Mouse (Mus musculus): ENCODE measurements around the gene Prkcd. TPM values are rescaled to one million over a fixed set of nuclear protein-coding genes. Genes with fewer than 3 reads are reported as not detected.

Gene Prkcd
- polyA plus RNA-seq, 1 experiment from 2014 or later: 35.2 TPM

- 83% methylated on average over 2 of the region's 2 CpGs for WGBS
- Histone ChIP-seq H3K36me3 (no peaks in the 10 kb centered on the region), H3K27me3 (replicated peaks) (no peaks in the 10 kb centered on the region), H3K9me3 (replicated peaks) (no peaks in the 10 kb centered on the region), H3K4me1 (no peaks in the 10 kb centered on the region), H3K9ac (replicated peaks) (no peak overlapping the region), H3K4me2 (no peak overlapping the region), H3K27ac (replicated peaks) (no peak overlapping the region), H3K4me3 (replicated peaks) (no peak overlapping the region)
- no peak for ATAC-seq (ENCODE audit: low FRiP score)
Measured at GRCm38 (mm10) chr14:30618746-30619275, 7.2 kb downstream of the Prkcd start.

DNA sequence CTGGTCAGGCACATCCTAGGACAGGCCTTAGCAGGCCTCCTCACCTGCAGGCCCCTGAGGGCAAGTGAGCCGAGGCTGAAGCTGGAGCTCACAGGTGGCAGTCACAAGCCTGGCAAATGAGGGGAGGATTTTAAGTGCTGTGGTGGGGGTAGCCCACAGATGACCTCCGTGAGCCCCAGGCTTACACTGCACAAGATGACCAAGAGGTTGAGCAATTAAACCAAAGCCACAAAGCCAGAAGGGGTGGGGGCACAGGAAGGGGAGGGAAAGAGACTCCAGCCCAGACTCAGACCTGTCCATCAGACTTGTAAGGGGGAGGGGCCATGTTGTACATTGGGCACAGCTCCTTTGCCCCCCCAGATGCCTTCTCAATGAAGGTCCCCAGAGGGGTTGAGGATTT is 9.3 kb downstream of the Prkcd start:
- 71% methylated on average over 2 of the region's 2 CpGs for WGBS
- H3K4me3 ChIP-seq (replicated peaks): no peak overlapping the region
- no peak for ATAC-seq (ENCODE audit: low FRiP score)
- H3K36me3 ChIP-seq: no peaks in the 10 kb centered on the region
- no peak overlapping the region for H3K9ac ChIP-seq (replicated peaks)
- no peak overlapping the region for H3K4me2 ChIP-seq
- no peaks in the 10 kb centered on the region for H3K27me3 ChIP-seq (replicated peaks)
- H3K9me3 ChIP-seq (replicated peaks): no peaks in the 10 kb centered on the region
- no peaks in the 10 kb centered on the region for H3K4me1 ChIP-seq
- no peak overlapping the region for H3K27ac ChIP-seq (replicated peaks)

DNA sequence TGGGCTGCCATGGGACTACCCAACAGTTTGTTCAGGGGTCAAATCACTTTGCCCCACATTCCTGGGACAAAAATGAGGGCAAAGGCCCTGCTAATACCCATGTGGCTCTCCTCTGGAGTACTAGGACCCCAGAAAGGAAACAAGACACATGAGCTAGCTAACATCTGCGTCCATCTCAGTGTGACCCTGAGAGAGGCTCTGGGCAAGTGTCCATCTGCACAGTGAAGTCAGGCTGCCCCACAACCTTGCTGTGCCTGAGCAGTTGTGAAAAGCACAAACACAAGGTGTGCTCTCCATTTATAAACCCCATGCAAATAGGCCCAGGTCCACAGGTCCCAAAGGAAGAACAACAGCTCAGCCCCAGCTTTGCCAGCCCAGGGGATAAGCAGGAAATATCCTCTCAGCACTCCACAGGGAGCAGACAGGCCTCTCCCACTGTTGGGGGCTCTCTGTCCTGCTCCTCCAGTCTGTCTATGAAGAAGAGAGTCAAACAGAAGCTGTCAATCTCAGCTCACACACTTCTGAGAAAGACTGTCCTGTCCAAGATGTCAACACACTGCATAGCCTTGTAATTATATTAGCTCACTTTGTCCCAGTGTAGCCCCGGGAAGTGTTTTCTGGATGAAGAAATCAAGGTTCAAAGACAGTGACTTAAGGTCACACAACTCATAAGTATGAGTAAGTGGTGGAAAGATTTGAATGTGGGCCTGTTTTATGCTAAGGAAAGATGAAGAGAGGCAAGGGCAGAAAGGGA is 12.9 kb downstream of the Prkcd start:
- ATAC-seq (ENCODE audit: low FRiP score): no peak
- no peaks in the 10 kb centered on the region for H3K27me3 ChIP-seq (replicated peaks)
- H3K4me2 ChIP-seq: no peak overlapping the region
- WGBS: 89% methylated on average over 2 of the region's 2 CpGs
- no peaks in the 10 kb centered on the region for H3K36me3 ChIP-seq
- H3K9me3 ChIP-seq (replicated peaks): no peaks in the 10 kb centered on the region
- no peaks in the 10 kb centered on the region for H3K4me1 ChIP-seq
- H3K4me3 ChIP-seq (replicated peaks): no peak overlapping the region
- no peak overlapping the region for H3K27ac ChIP-seq (replicated peaks)
- no peak overlapping the region for H3K9ac ChIP-seq (replicated peaks)

- H3K27ac ChIP-seq (replicated peaks): no peak overlapping the region
- no peaks in the 10 kb centered on the region for H3K27me3 ChIP-seq (replicated peaks)
- no peaks in the 10 kb centered on the region for H3K9me3 ChIP-seq (replicated peaks)
- WGBS: 15% methylated on average over 7 of the region's 7 CpGs
- no peak overlapping the region for H3K9ac ChIP-seq (replicated peaks)
- H3K4me2 ChIP-seq: no peak overlapping the region
- H3K4me3 ChIP-seq (replicated peaks): no peak overlapping the region
- ATAC-seq (ENCODE audit: low FRiP score): no peak
- H3K4me1 ChIP-seq: no peaks in the 10 kb centered on the region
- no peaks in the 10 kb centered on the region for H3K36me3 ChIP-seq
Measured at GRCm38 (mm10) chr14:30612523-30612922, 13.5 kb downstream of the Prkcd start.

DNA sequence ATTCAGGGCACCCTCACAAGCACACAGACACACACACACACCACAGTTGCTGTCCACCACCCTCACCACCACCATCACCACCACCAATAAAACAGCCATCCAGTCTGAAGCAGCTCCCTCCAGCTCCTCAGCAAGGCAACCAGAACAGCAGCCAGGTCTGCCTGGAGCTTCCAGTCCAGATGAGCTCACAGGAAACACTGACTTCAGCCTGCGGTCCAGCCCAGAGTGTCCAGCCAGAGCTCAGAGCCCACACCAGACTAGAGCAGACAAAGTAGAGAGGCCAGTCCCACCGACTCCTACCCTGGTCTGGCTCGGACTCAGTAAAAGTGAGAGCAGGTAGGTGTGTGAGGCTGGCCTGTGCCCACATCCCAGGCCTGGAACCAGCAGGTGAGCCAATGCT is 15.1 kb downstream of the Prkcd start:
- no peak for ATAC-seq (ENCODE audit: low FRiP score)
- WGBS: 94% methylated on average over 3 of the region's 3 CpGs

GRCm38 (mm10) chr14:30610304-30610703 is 15.7 kb downstream of the Prkcd start:
- Histone ChIP-seq H3K4me3 (replicated peaks) (no peak overlapping the region), H3K27ac (replicated peaks) (no peak overlapping the region), H3K9me3 (replicated peaks) (no peaks in the 10 kb centered on the region), H3K9ac (replicated peaks) (no peak overlapping the region), H3K36me3 (no peaks in the 10 kb centered on the region), H3K27me3 (replicated peaks) (no peaks in the 10 kb centered on the region), H3K4me2 (no peak overlapping the region), H3K4me1 (no peaks in the 10 kb centered on the region)
- WGBS: 87% methylated on average over 2 of the region's 2 CpGs
- no peak for ATAC-seq (ENCODE audit: low FRiP score)

More for the DNA sequence above, 15.1 kb downstream of the Prkcd start:
- no peak overlapping the region for H3K4me3 ChIP-seq (replicated peaks)
- no peaks in the 10 kb centered on the region for H3K27me3 ChIP-seq (replicated peaks)
- no peaks in the 10 kb centered on the region for H3K36me3 ChIP-seq
- H3K4me2 ChIP-seq: no peak overlapping the region
- H3K9me3 ChIP-seq (replicated peaks): no peaks in the 10 kb centered on the region
- H3K4me1 ChIP-seq: no peaks in the 10 kb centered on the region
- H3K27ac ChIP-seq (replicated peaks): no peak overlapping the region
- no peak overlapping the region for H3K9ac ChIP-seq (replicated peaks)

DNA sequence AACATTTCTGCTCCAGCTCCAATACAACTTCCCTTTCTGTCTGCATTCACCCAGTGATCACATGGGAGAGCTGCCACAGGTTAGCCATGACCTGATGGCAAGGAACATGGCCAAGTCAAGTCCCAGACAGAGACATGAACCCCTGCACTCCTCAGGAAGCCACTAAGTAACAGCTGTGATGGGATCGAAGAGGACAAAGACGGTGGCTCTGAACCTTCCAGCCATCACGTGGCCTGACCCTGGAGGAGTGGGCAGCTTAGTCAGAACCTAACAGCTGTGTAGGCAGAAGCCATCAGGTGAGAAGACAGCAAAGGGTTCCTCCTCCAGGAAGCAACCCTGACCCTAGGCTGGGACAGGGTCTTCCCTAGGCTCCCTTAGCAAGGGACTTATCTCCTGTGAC is 16.5 kb downstream of the Prkcd start:
- Histone ChIP-seq H3K4me1 (no peaks in the 10 kb centered on the region), H3K9ac (replicated peaks) (no peak overlapping the region), H3K27ac (replicated peaks) (no peak overlapping the region), H3K4me3 (replicated peaks) (no peak overlapping the region), H3K27me3 (replicated peaks) (no peaks in the 10 kb centered on the region), H3K4me2 (no peak overlapping the region), H3K36me3 (no peaks in the 10 kb centered on the region), H3K9me3 (replicated peaks) (no peaks in the 10 kb centered on the region)
- ATAC-seq (ENCODE audit: low FRiP score): no peak
- WGBS: 94% methylated on average over 3 of the region's 3 CpGs

GRCm38 (mm10) chr14:30608176-30608575 is 17.8 kb downstream of the Prkcd start:
- 91% methylated on average over 6 of the region's 6 CpGs for WGBS
- Histone ChIP-seq H3K4me2 (no peak overlapping the region), H3K9me3 (replicated peaks) (no peaks in the 10 kb centered on the region), H3K27ac (replicated peaks) (no peak overlapping the region), H3K9ac (replicated peaks) (no peak overlapping the region), H3K4me1 (no peaks in the 10 kb centered on the region), H3K27me3 (replicated peaks) (no peaks in the 10 kb centered on the region), H3K4me3 (replicated peaks) (no peak overlapping the region), H3K36me3 (no peaks in the 10 kb centered on the region)
- no peak for ATAC-seq (ENCODE audit: low FRiP score)

DNA sequence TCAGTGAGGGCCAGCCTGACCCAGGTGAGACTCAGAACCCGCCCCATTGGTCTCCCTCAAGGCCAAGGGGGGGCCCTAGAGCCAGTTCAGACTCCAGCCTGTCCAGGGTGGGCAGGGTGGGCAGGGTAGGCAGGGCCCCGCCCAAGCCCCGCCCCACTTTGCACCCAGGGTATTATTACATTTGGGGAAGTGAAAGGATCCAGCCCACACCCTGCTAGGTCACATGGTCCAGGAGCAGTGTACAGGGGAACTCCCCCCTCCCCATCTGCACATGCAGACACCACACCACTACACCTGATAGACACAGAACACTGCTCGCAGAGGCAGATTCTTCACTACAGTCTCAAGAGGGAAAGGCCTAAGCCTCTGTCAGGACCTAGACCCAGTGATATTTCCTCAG is 18.3 kb downstream of the Prkcd start:
- Histone ChIP-seq H3K9me3 (replicated peaks) (no peaks in the 10 kb centered on the region), H3K4me3 (replicated peaks) (no peak overlapping the region), H3K4me1 (no peaks in the 10 kb centered on the region), H3K27me3 (replicated peaks) (no peaks in the 10 kb centered on the region), H3K27ac (replicated peaks) (no peak overlapping the region), H3K36me3 (no peaks in the 10 kb centered on the region), H3K4me2 (no peak overlapping the region), H3K9ac (replicated peaks) (no peak overlapping the region)
- 76% methylated on average over 2 of the region's 4 CpGs for WGBS
- ATAC-seq (ENCODE audit: low FRiP score): no peak

DNA sequence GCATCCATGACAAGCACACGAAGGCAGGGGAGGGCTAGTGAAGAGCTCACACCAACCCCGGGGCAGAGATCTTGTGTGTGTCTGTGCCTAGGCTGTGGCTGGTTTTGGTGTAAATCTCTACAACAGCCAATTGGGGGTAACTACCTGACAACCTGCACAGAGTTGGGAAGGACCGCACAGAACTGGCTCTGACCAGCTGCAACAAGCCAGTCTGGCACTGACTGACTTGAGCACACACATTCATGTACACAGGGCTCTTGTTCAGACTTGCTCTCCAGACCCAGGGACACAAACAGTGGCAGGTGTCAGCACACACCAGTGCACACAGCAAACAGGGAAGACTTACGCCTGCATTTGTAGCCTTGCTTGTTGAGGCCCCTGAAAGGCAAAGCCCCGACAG is 19.2 kb downstream of the Prkcd start:
- H3K27me3 ChIP-seq (replicated peaks): no peaks in the 10 kb centered on the region
- H3K4me1 ChIP-seq: no peaks in the 10 kb centered on the region
- whole genome bisulfite sequencing: 86% methylated on average over 5 of the region's 5 CpGs
- H3K27ac ChIP-seq (replicated peaks): no peak overlapping the region
- no peak for ATAC-seq (ENCODE audit: low FRiP score)
- H3K9me3 ChIP-seq (replicated peaks): no peaks in the 10 kb centered on the region
- 0 out of 2 replicates have a peak, but pooled peaks cover under 1% of the 10 kb centered on the region for H3K36me3 ChIP-seq
- H3K4me3 ChIP-seq (replicated peaks): no peak overlapping the region
- no peak overlapping the region for H3K9ac ChIP-seq (replicated peaks)
- H3K4me2 ChIP-seq: no peak overlapping the region

GRCm38 (mm10) chr14:30597142-30597541 is 28.9 kb downstream of the Prkcd start:
- no peak overlapping the region for H3K9ac ChIP-seq (replicated peaks)
- H3K9me3 ChIP-seq (replicated peaks): no peaks in the 10 kb centered on the region
- peaks cover 20% of the 10 kb centered on the region for H3K4me1 ChIP-seq
- WGBS: 80% methylated on average over 2 of the region's 2 CpGs
- ATAC-seq (ENCODE audit: low FRiP score): no peak
- no peak overlapping the region for H3K4me3 ChIP-seq (replicated peaks)
- no peaks in the 10 kb centered on the region for H3K27me3 ChIP-seq (replicated peaks)
- H3K36me3 ChIP-seq: 0 out of 2 replicates have a peak, but pooled peaks cover 9% of the 10 kb centered on the region
- no peak overlapping the region for H3K4me2 ChIP-seq
- H3K27ac ChIP-seq (replicated peaks): no peak overlapping the region

DNA sequence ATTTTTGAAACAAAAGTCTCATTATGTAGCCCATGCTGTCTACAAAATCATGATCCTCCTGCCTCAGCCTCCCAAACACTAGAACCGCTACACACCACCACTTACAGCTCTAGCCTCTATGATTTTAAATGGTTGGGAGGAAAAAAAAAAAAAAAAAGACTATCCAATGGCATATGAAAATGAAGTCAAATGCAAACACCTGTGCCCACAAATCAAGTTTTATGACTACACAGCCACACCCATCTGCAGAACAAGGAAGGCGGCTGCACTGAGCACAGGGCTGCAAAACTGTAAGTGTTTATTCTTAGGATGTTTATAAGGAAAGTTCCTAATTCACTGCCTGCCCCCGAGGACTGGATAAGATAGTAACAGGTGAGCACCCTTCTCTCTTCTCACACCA is 29.6 kb downstream of the Prkcd start:
- ATAC-seq (ENCODE audit: low FRiP score): no peak
- Histone ChIP-seq H3K27ac (replicated peaks) (no peak overlapping the region), H3K4me3 (replicated peaks) (no peak overlapping the region), H3K4me2 (no peak overlapping the region), H3K9ac (replicated peaks) (no peak overlapping the region), H3K9me3 (replicated peaks) (no peaks in the 10 kb centered on the region), H3K4me1 (peaks cover 20% of the 10 kb centered on the region), H3K27me3 (replicated peaks) (no peaks in the 10 kb centered on the region), H3K36me3 (0 out of 2 replicates have a peak, but pooled peaks cover 7% of the 10 kb centered on the region)
- WGBS: 92% methylated on average over 3 of the region's 3 CpGs
